ENCODE assay signal across 13 mouse cellular contexts in the genomic region with DNA sequence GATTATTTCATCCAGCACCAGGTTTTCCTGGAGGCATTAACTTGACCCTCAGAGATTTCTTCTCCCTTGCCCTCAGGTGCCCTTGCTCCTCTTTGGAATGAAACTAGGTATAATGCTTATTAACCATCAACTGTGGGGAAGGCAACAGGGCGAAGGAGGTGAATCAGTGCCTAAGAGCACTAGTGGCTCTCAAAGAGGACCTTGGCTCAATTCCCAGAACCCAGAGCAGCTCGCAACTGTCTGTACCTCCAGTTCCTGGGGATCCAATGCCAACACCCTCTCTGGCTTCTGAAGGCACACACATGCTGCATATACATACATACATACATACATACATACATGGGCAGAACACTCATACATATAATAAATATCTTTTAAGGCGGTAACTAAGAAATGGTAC.
"Had no signal": no experiment of that assay in that cellular context is flagged by ENCODE, and none has a peak within 500 bp of the region (broad histone marks: within the 10 kb centered on the region; RNA-seq: fewer than 3 reads in every experiment).

No protein-coding gene starts in this region.

- H3K27ac ChIP-seq: hindbrain, embryonic 15.5 days; left cerebral cortex, adult 2 months; limb, embryonic 15.5 days; liver, embryonic 12.5 days; midbrain, embryonic 10.5 days; neural tube, embryonic 15.5 days had no signal

- H3K4me3 ChIP-seq: hindbrain, embryonic 15.5 days; left cerebral cortex, adult 2 months; limb, embryonic 15.5 days; liver, embryonic 12.5 days; midbrain, embryonic 10.5 days; myocyte; neural tube, embryonic 15.5 days had no signal

- H3K36me3 ChIP-seq: hindbrain, embryonic 15.5 days; limb, embryonic 15.5 days; liver, embryonic 12.5 days; midbrain, embryonic 10.5 days; neural tube, embryonic 15.5 days had no signal

- H3K4me1 ChIP-seq: hindbrain, embryonic 15.5 days; limb, embryonic 15.5 days; liver, embryonic 12.5 days; midbrain, embryonic 10.5 days had no signal

- ATAC-seq: intestine, embryonic 16.5 days; liver, embryonic 12.5 days had no signal

- H3K9ac ChIP-seq: hindbrain, embryonic 15.5 days; limb, embryonic 15.5 days; liver, embryonic 12.5 days; neural tube, embryonic 15.5 days had no signal

- H3K27me3 ChIP-seq: hindbrain, embryonic 15.5 days; limb, embryonic 15.5 days; liver, embryonic 12.5 days; neural tube, embryonic 15.5 days had no signal

- H3K9me3 ChIP-seq: hindbrain, embryonic 15.5 days; limb, embryonic 15.5 days; liver, embryonic 12.5 days; midbrain, embryonic 10.5 days; neural tube, embryonic 15.5 days had no signal

- DNase-seq: lung, postnatal 4 days; midbrain, embryonic 14.5 days; right cerebral cortex, adult 18-20 months; right cerebral cortex, postnatal 25 days; thymus, postnatal 36 days had no signal

- H3K4me2 ChIP-seq: hindbrain, embryonic 15.5 days; limb, embryonic 15.5 days; liver, embryonic 12.5 days; neural tube, embryonic 15.5 days had no signal
